Mouse (Mus musculus) right cerebral cortex, postnatal 14 days (tissue): ENCODE data around the gene Phxr2.
"Not testable (repeated sequence)": the region's sequence is repeated elsewhere in the genome, so short reads cannot be mapped to it uniquely, and the experiment has no call there.

Source experiments
- DNase-seq: peaks from one replicate; pipeline ENCODE4 v3.0.0; 2022

Phxr2 gene

GRCm38 (mm10) chr10:99126225-99126624 lies at the start of gene Phxr2:
Phxr2 (minus strand) TSS chr10:99126325.
- DNase-seq: no peak

GRCm38 (mm10) chr10:99172906-99173507 lies 46.9 kb upstream of the Phxr2 start:
- no peak for DNase-seq

DNA sequence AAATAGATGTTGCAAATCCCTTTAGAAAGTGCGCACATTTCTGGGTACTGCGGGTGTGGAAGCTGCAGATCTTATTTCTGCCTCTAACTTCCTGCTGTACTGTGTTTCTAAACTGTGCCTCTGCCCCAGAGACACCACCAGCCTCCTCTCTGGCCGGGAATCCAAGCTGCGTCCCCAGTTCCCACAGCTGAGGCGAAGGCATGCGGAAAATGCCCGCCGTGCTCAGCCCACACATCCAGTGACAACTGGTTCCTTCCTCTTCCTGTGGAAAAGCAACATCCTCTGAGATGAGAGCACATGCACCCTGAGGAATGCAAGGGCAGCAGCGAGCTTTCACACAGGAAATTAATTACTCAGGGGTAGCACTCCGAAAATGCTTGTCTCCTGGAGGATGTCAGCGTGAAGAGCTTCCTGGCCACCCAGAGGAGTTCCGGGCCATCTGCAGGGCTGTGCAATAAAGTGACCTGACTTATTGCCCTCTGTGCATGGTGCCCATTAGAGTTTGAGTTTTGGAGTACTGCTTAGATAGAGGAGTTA lies 45.9 kb upstream of the Phxr2 start:
- no peak for DNase-seq

DNA sequence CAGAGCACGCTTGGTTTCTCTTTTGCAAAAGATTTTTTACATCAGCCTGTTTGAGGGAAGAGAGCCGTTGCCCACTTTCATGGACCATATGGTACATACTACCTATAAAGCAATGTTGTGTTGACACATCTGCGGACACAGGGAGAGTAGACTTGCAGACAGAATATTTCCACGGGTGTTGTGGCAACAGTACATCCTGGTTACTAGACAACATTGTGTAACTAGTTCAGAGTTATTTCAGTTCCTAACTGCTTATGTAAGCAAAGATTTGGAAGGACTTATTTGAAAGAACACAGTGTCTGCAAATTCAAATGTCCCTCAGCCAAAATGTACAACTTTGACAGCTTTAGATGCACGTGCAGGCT lies 43.6 kb upstream of the Phxr2 start:
- DNase-seq: no peak

DNA sequence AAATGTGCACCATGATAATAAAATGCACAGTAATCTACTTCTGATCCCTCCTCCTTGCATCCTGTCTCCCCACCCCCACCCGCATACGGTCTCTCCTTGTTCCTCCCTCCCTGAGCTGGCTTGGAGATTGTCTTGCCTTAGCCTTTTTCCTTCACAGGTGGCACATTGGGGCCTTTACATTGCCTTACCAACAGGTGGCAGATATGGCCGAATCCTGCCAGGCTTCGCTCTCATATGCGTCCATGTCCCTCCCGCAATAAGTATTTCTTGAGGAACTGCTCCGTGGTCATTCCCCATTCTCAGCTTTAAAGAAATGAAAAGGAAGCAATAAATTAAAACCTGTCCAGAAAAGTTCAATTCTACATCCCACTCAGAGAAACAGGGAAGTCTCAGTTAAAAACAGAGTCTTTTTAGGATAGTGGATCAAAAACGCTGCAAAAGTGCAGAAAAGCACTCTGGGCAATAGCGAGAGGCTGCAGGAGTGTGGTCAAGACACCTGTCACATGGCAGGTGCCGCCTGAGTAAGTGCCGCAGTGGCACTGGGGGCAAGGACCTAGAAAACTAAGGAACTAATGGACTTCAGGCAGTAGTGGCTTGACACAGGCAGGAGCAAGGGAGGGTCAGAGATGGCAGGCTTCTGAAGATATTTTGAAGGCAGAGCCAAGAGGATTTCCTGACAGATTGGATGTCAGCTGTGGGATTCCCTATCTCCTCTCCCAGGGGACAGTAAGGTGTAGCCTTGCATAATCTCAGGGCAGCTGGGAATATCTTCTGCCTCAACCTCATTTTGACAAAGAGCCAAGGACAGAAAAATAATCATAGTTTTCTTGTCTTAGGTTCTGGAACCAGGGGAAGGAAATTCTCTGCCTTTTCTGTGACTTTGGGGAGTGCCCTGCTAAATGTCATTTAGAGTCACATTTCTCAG lies 43.0 kb upstream of the Phxr2 start:
- peak; percentile 38 for DNase-seq

GRCm38 (mm10) chr10:99168404-99168803 lies 42.3 kb upstream of the Phxr2 start:
- DNase-seq: no peak

GRCm38 (mm10) chr10:99166392-99166791 lies 40.3 kb upstream of the Phxr2 start:
- DNase-seq: no peak

- no peak for DNase-seq
Measured at GRCm38 (mm10) chr10:99165751-99166282, 39.7 kb upstream of the Phxr2 start.

- DNase-seq: peak; percentile 39
Measured at GRCm38 (mm10) chr10:99164871-99165477, 38.8 kb upstream of the Phxr2 start.

DNA sequence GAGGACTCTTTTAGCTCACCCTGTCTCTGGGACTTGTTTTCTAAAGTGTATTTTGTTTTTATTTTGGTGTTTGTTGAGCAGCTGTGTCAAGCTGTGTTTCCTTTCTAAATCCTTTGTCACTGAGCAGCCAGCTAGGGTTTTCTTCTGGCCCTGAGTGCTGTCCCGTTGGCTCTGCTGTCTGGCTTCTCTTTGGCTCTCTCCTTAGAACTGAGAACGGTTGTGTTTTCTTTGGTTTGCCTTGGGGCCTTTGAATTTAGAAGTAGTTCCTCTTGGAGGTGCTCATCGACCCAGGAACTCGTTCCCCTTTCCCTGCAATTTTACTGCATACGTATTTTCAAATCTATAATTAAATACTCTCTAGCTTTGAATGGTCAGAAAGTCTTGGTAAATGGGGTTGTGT lies 36.9 kb upstream of the Phxr2 start:
- no peak for DNase-seq

DNA sequence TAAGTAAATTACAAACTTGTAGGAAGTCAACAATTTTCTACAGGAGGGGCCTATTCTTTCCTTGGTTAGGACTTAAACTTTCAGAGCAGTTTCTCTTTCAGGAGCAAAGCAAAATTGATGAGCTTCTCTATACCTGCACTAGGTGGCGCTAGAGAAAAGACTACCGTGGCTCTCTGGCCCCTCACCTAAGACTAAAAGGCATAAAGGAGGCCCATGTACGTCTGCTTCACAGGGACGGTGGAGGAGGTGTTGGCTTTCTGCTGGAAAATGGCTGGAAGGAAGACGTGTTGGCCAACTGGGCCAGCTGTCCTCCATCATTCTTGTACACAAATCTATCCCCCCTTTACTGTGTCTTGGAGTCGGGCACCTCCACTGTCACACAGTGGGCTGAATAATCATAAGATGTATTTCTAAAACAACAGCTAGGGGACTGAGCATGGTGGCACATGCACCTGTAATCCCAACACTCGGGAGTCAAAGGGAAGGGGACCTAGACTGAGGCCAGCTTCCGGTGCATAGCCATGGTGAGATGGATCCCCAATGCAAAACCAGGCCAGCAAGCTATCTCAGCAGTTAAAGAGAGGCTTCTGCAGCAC lies 36.0 kb upstream of the Phxr2 start:
- no peak for DNase-seq

- DNase-seq: not testable (repeated sequence)
Measured at GRCm38 (mm10) chr10:99157697-99158096, 31.6 kb upstream of the Phxr2 start.

GRCm38 (mm10) chr10:99156808-99157207 lies 30.7 kb upstream of the Phxr2 start:
- DNase-seq: no peak

DNA sequence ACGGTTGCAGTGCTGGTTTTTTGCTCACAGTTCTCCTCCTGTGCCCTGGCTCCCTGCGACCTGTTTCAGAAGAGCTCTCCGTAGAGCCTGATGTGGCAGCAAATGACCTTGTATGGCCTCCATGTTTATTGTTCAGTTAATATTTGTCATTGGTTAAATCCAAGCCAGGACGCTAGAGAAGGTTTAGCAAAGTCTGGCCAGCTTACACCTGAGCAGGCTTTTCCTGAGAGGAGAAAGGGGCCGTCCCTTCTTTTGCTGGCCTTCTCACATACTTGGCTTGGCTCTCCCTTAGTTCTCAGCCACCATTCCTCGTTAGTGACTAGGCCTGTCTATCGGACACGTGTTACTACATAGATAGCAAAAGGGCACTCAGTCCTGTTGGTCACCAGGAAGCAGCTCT lies 28.5 kb upstream of the Phxr2 start:
- DNase-seq: no peak

- DNase-seq: peak; percentile 36
Measured at GRCm38 (mm10) chr10:99152063-99152462, 25.9 kb upstream of the Phxr2 start.

GRCm38 (mm10) chr10:99151580-99151979 lies 25.5 kb upstream of the Phxr2 start:
- DNase-seq: no peak

GRCm38 (mm10) chr10:99150016-99150415 lies 23.9 kb upstream of the Phxr2 start:
- DNase-seq: no peak

- DNase-seq: no peak
Measured at GRCm38 (mm10) chr10:99146596-99146995, 20.5 kb upstream of the Phxr2 start.

DNA sequence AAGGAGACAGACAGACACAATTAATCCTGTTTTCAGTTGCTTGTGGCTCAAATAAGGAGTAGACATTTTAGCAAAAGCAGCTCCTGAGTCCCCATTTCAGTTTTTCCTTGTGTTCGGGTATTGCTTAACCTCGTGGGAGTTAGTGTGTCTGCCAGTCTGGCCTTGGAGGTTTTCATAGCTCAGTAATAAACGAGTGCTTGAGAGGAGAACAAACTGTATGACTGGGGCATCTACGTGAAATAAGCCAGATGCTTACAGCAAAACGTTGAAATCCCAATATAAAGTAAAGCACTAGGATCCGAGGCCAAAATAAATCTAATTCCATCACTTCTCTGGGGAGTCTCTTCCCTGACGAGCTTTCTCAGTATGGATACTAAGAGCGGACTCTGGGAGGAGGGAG lies 19.5 kb upstream of the Phxr2 start:
- DNase-seq: no peak

GRCm38 (mm10) chr10:99136337-99136736 lies 10.2 kb upstream of the Phxr2 start:
- DNase-seq: no peak

DNA sequence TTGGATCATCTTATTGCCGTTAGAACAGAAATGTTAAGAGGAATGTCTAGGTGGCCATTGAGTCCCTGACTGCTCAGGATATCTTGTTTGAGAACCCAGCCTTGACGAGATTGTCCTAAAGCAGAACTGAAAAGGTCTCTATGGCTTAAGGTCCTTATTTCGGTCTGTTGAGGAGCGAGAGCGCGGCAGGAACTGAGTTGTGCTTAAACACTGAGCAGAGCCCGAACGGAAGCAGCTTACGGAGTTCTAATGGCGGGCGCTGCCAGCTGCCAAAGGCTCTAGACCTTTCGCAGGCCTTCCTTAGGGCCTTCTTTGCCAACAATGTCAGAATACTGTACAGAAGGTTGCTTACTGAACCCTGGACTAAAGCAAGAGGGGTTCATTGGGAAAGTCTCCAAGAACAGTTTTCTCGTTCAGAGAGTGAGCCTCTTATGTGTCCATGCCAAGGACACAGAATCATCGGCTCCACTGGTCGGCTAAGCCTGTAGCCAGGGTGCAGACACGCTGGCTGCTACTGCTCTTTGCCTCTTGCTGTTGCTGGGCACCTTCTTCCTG lies 7.3 kb upstream of the Phxr2 start:
- DNase-seq: no peak

- no peak for DNase-seq
Measured at GRCm38 (mm10) chr10:99132595-99133272, 6.6 kb upstream of the Phxr2 start.
